Mouse (Mus musculus) left cerebral cortex, postnatal 4 days (tissue): ENCODE results near the gene Grhl1. TPM values are rescaled to one million over a fixed set of nuclear protein-coding genes. Genes with fewer than 3 reads are reported as not detected.
"Not testable (repeated sequence)": the region's sequence is repeated elsewhere in the genome, so short reads cannot be mapped to it uniquely, and the experiment has no call there.

Source experiments
- DNase-seq: peaks from one replicate; pipeline ENCODE4 v3.0.0-alpha.2; 2022
- intact Hi-C: fragments of 180-260 bp; cut with DNase I; formaldehyde crosslinking; loops from one replicate; pipeline ENCODE4 v1.15.1; 2025
- total RNA-seq, 2 experiments: library from RNA; stranded (reverse); gene quantifications; 2 replicates each; pipeline ENCODE4 v1.2.3; 2021

Grhl1 gene
- total RNA-seq, 2 experiments from 2014 or later: 3.2 to 3.7 TPM

- DNase-seq: no peak
- intact Hi-C loops: no loop called here
Observed at GRCm38 (mm10) chr12:24634648-24635047, 62.6 kb downstream of the Grhl1 start.

GRCm38 (mm10) chr12:24638787-24639186 is 66.7 kb downstream of the Grhl1 start:
- intact Hi-C loops, DNase-seq: not testable (repeated sequence)

GRCm38 (mm10) chr12:24642370-24642802 is 70.3 kb downstream of the Grhl1 start:
- intact Hi-C loops: no loop called here
- peak; percentile 97 for DNase-seq

- intact Hi-C loops: no loop called here
- no peak for DNase-seq
Observed at GRCm38 (mm10) chr12:24644125-24644571, 72.1 kb downstream of the Grhl1 start.

- intact Hi-C loops: no loop called here
- DNase-seq: no peak
Observed at GRCm38 (mm10) chr12:24645901-24646300, 73.8 kb downstream of the Grhl1 start.

GRCm38 (mm10) chr12:24648094-24648493 is 76.0 kb downstream of the Grhl1 start:
- DNase-seq: no peak
- intact Hi-C loops: no loop called here

- DNase-seq: no peak
- intact Hi-C loops: no loop called here
Observed at GRCm38 (mm10) chr12:24650415-24651062, 78.5 kb downstream of the Grhl1 start.

GRCm38 (mm10) chr12:24651063-24651557 is 79.0 kb downstream of the Grhl1 start, which contains the start of gene Klf11:
Gene Klf11, plus strand, starts transcription at chr12:24651274.
- intact Hi-C loops: no loop called here
- DNase-seq: peak; percentile 98

- intact Hi-C loops: no loop called here
- peak; percentile 91 for DNase-seq
Observed at GRCm38 (mm10) chr12:24651642-24652342, 79.7 kb downstream of the Grhl1 start.

- no peak for DNase-seq
- intact Hi-C loops: no loop called here
Observed at GRCm38 (mm10) chr12:24654065-24654862, 82.2 kb downstream of the Grhl1 start.

- DNase-seq: no peak
- intact Hi-C loops: no loop called here
Observed at GRCm38 (mm10) chr12:24656436-24656835, 84.4 kb downstream of the Grhl1 start.

- DNase-seq: no peak
- intact Hi-C loops: no loop called here
Observed at GRCm38 (mm10) chr12:24658998-24659397, 86.9 kb downstream of the Grhl1 start.

GRCm38 (mm10) chr12:24659923-24660322 is 87.8 kb downstream of the Grhl1 start:
- intact Hi-C loops: no loop called here
- DNase-seq: no peak

GRCm38 (mm10) chr12:24661100-24661499 is 89.0 kb downstream of the Grhl1 start:
- intact Hi-C loops: no loop called here
- no peak for DNase-seq

- no peak for DNase-seq
- intact Hi-C loops: no loop called here
Observed at GRCm38 (mm10) chr12:24662131-24662530, 90.0 kb downstream of the Grhl1 start.

Other genes starting within 250 kb of the Grhl1 start
- 10 to 100 TPM; 38.3 to 41.6 TPM for gene Taf1b, start 73.9 kb upstream of the Grhl1 start, total RNA-seq
- gene Klf11, start 79.0 kb downstream of the Grhl1 start, total RNA-seq: 10 to 100 TPM; 23.4 to 24.8 TPM
- gene Cys1, start 109.5 kb downstream of the Grhl1 start, total RNA-seq: 1 to 10 TPM; 8.4 to 8.5 TPM
- 10 to 100 TPM; 26.0 to 29.3 TPM for gene Rrm2, start 136.0 kb downstream of the Grhl1 start, total RNA-seq